Comparison of ENCODE assay signal across 8 mouse cellular contexts in genomic region chr16:22844061-22844801, GRCm38 (mm10). TPM values are rescaled to one million over a fixed set of nuclear protein-coding genes. Genes with fewer than 3 reads are reported as not detected.
DNase-seq lines count a peak whose midpoint lies in the region; ATAC-seq lines count a peak whose summit lies in the region.

No protein-coding gene starts in this region.

- H3K9me3 ChIP-seq in hindbrain, embryonic 10.5 days = no peaks in the 10 kb centered on the region
- no peaks in the 10 kb centered on the region for H3K9me3 ChIP-seq in lung, embryonic 15.5 days

- no peaks in the 10 kb centered on the region for H3K27me3 ChIP-seq in hindbrain, embryonic 10.5 days (ENCODE audit: insufficient read depth, poor library complexity, severe bottlenecking)
- no peaks in the 10 kb centered on the region for H3K27me3 ChIP-seq in lung, embryonic 15.5 days

- peak overlapping the region; percentile 64 for H3K4me3 ChIP-seq in hindbrain, embryonic 10.5 days
- peak overlapping the region; percentile 57 for H3K4me3 ChIP-seq in lung, embryonic 15.5 days

- H3K36me3 ChIP-seq in hindbrain, embryonic 10.5 days = peaks cover 26% of the 10 kb centered on the region
- peaks cover 6% of the 10 kb centered on the region; the same call in 1 of the 2 replicates for H3K36me3 ChIP-seq in lung, embryonic 15.5 days

- peak overlapping the region; percentile 66 for H3K9ac ChIP-seq in lung, embryonic 15.5 days

- peak; percentile 95 for ATAC-seq in lung, embryonic 15.5 days (ENCODE audit: borderline replicate concordance, extremely low read depth, low FRiP score, low TSS enrichment)

- peak; percentile 85 for DNase-seq in R1 (ENCODE audit: low read depth, low spot score)
- DNase-seq in cerebellum, postnatal 14 days = peak; percentile 84 to 88
- peak; percentile 60 to 74 for DNase-seq in frontal cortex, postnatal 10 days (ENCODE audit: low spot score in 2 of 2)
- DNase-seq in hindbrain, embryonic 10.5 days (ENCODE audit: low spot score) = peak; percentile 84
- peak; percentile 70 to 82 for DNase-seq in layer of hippocampus, postnatal 10 days (ENCODE audit: low spot score in 2 of 2)
- peak; percentile 89 for DNase-seq in retina, embryonic 14.5 days (ENCODE audit: low spot score)
- peak; percentile 67 for DNase-seq in thymus, postnatal 4 days

- 8% methylated on average over 26 of the region's 26 CpGs for WGBS in hindbrain, embryonic 10.5 days
- WGBS in lung, embryonic 15.5 days = 5% methylated on average over 26 of the region's 26 CpGs

- H3K4me1 ChIP-seq in hindbrain, embryonic 10.5 days (replicated peaks) = peaks cover 13% of the 10 kb centered on the region
- H3K4me1 ChIP-seq in lung, embryonic 15.5 days = peaks cover 7% of the 10 kb centered on the region

- H3K27ac ChIP-seq in hindbrain, embryonic 10.5 days = peak overlapping the region; percentile 88
- H3K27ac ChIP-seq in lung, embryonic 15.5 days = no peak overlapping the region

- peak overlapping the region; percentile 93 for H3K4me2 ChIP-seq in lung, embryonic 15.5 days

RNA-seq across cellular contexts. Expression of gene Tbccd1, which starts 13.2 kb away (rescaled TPM):
- 32.3 and 37.6 TPM in 2 replicates for polyA plus RNA-seq in hindbrain, embryonic 10.5 days (2016; fragmentation: Nextera tagmentation; extraction: Ambion mirVana)
- 10 to 100 TPM; 12.2 to 14.4 TPM for total RNA-seq in layer of hippocampus, postnatal 10 days (2021)
- polyA plus RNA-seq in lung, embryonic 15.5 days (2015; fragmentation: Nextera tagmentation; extraction: Ambion mirVana) = 25.6 and 26.9 TPM in 2 replicates

RNA-seq across cellular contexts. Expression of gene Dnajb11, which starts 13.4 kb away (rescaled TPM):
- polyA plus RNA-seq in hindbrain, embryonic 10.5 days (2016; fragmentation: Nextera tagmentation; extraction: Ambion mirVana) = 93.2 and 98.3 TPM in 2 replicates
- 10 to 100 TPM; 64.5 to 66.4 TPM for total RNA-seq in layer of hippocampus, postnatal 10 days (2021)
- 109 and 111 TPM in 2 replicates for polyA plus RNA-seq in lung, embryonic 15.5 days (2015; fragmentation: Nextera tagmentation; extraction: Ambion mirVana)

RNA-seq across cellular contexts. Expression of gene Crygs, which starts 32.9 kb away (rescaled TPM):
- polyA plus RNA-seq in hindbrain, embryonic 10.5 days (2016; fragmentation: Nextera tagmentation; extraction: Ambion mirVana) = 0.84 TPM in 1 of 2 replicates, not detected in the other
- total RNA-seq in layer of hippocampus, postnatal 10 days (2021) = under 1 TPM in 1 of 2 experiments, not detected in 1; 0.40 TPM
- polyA plus RNA-seq in lung, embryonic 15.5 days (2015; fragmentation: Nextera tagmentation; extraction: Ambion mirVana) = not detected in 2 replicates

RNA-seq across cellular contexts. Expression of gene Ahsg, which starts 46.8 kb away (rescaled TPM):
- polyA plus RNA-seq in hindbrain, embryonic 10.5 days (2016; fragmentation: Nextera tagmentation; extraction: Ambion mirVana) = 0.31 TPM in 1 of 2 replicates, not detected in the other
- total RNA-seq in layer of hippocampus, postnatal 10 days (2021) = not detected
- 2.9 and 11.2 TPM in 2 replicates for polyA plus RNA-seq in lung, embryonic 15.5 days (2015; fragmentation: Nextera tagmentation; extraction: Ambion mirVana)
